Mouse (Mus musculus): ENCODE data around the gene Zfp541. TPM values are rescaled to one million over a fixed set of nuclear protein-coding genes. Genes with fewer than 3 reads are reported as not detected.

Zfp541 gene
- total and polyA plus RNA-seq, 2 experiments from 2014 or later: 0.10 to 0.17 TPM

- Histone ChIP-seq H3K36me3 (ENCODE audit: insufficient read depth) (peaks cover 60% of the 10 kb centered on the region), H3K4me3 (ENCODE audit: low read depth, low read length) (no peak overlapping the region), H3K4me2 (ENCODE audit: low read depth) (no peak overlapping the region), H3K9me3 (ENCODE audit: low read length) (no peaks in the 10 kb centered on the region), H3K27me3 (ENCODE audit: insufficient read depth, low read length) (no peaks in the 10 kb centered on the region), H3K4me1 (ENCODE audit: insufficient read depth) (peaks cover 7% of the 10 kb centered on the region), H3K27ac (ENCODE audit: low read depth, low read length) (no peak overlapping the region), H3K9ac (no peak overlapping the region)
- ATAC-seq: no peak
- no peak for TF ChIP-seq CTCF (IDR thresholded peaks at IDR 0.05; ENCODE audit: low read depth)
- no peak for DNase-seq
- WGBS: 97% methylated on average over 7 of the region's 7 CpGs
Observed at GRCm38 (mm10) chr7:16116418-16116817, 54.8 kb downstream of the Zfp541 start.

DNA sequence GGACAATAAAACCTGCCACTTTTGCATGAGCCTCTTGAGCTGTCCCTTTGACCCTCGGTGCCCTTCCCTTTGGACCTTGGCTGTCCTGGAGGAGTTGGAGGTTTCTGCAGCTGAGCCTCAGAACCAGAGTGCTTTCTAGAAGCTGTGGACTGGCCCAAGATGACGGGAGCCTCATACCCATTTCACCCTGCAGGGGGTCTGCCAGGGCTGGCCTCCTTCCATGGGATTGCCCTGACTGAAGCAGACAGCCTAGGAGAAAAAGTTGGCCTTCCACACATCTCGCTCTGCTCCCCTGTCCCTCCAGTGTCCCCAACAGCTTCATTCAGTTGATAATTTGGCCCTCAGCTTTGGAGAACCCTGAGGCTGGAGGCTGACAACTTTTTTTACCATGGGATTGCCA lies 55.5 kb downstream of the Zfp541 start:
- no peak for ATAC-seq
- no peak for DNase-seq
- H3K4me2 ChIP-seq (ENCODE audit: low read depth): no peak overlapping the region
- H3K27me3 ChIP-seq (ENCODE audit: insufficient read depth, low read length): no peaks in the 10 kb centered on the region
- peaks cover 53% of the 10 kb centered on the region for H3K36me3 ChIP-seq (ENCODE audit: insufficient read depth)
- WGBS: 79% methylated on average over 3 of the region's 3 CpGs
- H3K9me3 ChIP-seq (ENCODE audit: low read length): no peaks in the 10 kb centered on the region
- no peak overlapping the region for H3K4me3 ChIP-seq (ENCODE audit: low read depth, low read length)
- H3K9ac ChIP-seq: no peak overlapping the region
- no peak overlapping the region for H3K27ac ChIP-seq (ENCODE audit: low read depth, low read length)
- peaks cover 7% of the 10 kb centered on the region for H3K4me1 ChIP-seq (ENCODE audit: insufficient read depth)
- TF ChIP-seq CTCF (IDR thresholded peaks at IDR 0.05; ENCODE audit: low read depth): no peak

DNA sequence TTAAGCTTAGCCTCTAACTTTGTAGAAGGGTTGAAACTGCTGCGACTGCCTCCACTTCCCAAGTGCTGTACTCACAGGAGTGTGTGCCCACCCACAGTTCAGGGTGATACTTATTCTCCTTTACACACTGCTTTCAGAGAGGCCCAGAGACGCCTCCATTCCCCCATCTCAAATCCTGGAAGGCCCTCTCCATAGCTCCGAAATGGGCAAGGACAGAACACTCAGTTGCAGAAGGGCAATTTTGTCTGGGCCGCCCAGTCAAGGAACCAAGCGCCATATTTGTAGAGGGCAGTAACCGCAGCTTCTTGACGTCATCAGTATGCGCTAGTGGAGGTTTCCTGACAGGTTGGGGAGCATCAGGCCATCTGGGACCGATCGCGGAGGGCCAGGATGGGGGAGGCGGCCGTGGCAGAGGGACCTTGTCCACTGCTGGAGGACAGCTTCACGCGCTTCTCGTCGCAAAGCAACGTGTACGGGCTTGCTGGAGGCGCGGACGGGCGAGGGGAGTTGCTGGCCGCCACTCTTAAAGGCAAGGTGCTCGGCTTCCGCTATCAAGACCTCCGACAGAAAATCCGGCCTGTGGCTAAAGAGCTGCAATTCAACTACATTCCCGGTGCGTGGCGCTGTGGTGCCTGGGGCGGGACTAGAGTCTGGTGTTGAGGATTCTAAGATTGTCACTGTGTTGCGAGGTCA lies 58.1 kb downstream of the Zfp541 start, which contains the start of gene Kptn:
Gene Kptn (plus strand): TSS at position 327 of the 693 bp plus-strand sequence.
- WGBS: under 1% methylated on average over 33 of the region's 33 CpGs
- Histone ChIP-seq H3K4me3 (ENCODE audit: low read depth, low read length) (peak within 1 kb of the TSS; percentile 91), H3K27ac (ENCODE audit: low read depth, low read length) (peak within 1 kb of the TSS; percentile 92), H3K9me3 (ENCODE audit: low read length) (no peaks in the 10 kb centered on the region), H3K4me2 (ENCODE audit: low read depth) (peak within 1 kb of the TSS; percentile 59), H3K4me1 (ENCODE audit: insufficient read depth) (peaks cover 7% of the 10 kb centered on the region), H3K36me3 (ENCODE audit: insufficient read depth) (peaks cover 27% of the 10 kb centered on the region), H3K27me3 (ENCODE audit: insufficient read depth, low read length) (no peaks in the 10 kb centered on the region), H3K9ac (peak within 1 kb of the TSS; percentile 87)
- DNase-seq (peak; percentile 96), ATAC-seq (peak; percentile 91)
- peak; percentile 94 for TF ChIP-seq CTCF (IDR thresholded peaks at IDR 0.05; ENCODE audit: low read depth)

- Histone ChIP-seq H3K27me3 (ENCODE audit: insufficient read depth, low read length) (no peaks in the 10 kb centered on the region), H3K27ac (ENCODE audit: low read depth, low read length) (no peak overlapping the region), H3K9me3 (ENCODE audit: low read length) (no peaks in the 10 kb centered on the region), H3K4me1 (ENCODE audit: insufficient read depth) (peaks cover 7% of the 10 kb centered on the region), H3K9ac (peak overlapping the region; percentile 87), H3K4me3 (ENCODE audit: low read depth, low read length) (peak overlapping the region; percentile 91), H3K36me3 (ENCODE audit: insufficient read depth) (peaks cover 24% of the 10 kb centered on the region), H3K4me2 (ENCODE audit: low read depth) (peak overlapping the region; percentile 59)
- DNase-seq (no peak), ATAC-seq (0 out of 2 replicates have a peak, but pooled peaks have one; percentile 1)
- 51% methylated on average over 9 of the region's 9 CpGs for WGBS
- TF ChIP-seq CTCF (IDR thresholded peaks at IDR 0.05; ENCODE audit: low read depth): no peak
Observed at GRCm38 (mm10) chr7:16120262-16120600, 58.6 kb downstream of the Zfp541 start.

DNA sequence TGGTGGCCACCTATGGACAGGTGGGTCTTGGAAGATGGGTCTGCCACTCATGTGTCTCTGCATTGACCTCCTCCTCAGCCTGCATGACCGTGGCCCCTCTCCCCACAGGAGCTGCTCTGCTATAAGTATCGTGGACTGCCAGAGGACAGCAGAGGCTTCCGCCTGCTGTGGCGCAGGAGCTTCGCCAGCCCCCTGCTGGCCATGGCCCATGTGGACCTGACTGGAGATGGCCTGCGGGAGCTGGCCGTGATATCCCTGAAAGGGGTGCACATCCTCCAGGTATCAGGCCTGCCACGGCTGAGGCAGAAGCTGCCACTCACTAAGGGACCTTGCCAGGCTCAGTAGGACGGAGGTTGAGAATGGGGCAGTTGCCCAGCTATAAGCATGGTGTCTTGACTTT lies 64.2 kb downstream of the Zfp541 start:
- 82% methylated on average over 9 of the region's 9 CpGs for WGBS
- H3K9me3 ChIP-seq (ENCODE audit: low read length): no peaks in the 10 kb centered on the region
- no peak for DNase-seq

GRCm38 (mm10) chr7:16128344-16128743 lies 66.7 kb downstream of the Zfp541 start:
- H3K4me3 ChIP-seq (ENCODE audit: low read depth, low read length): no peak overlapping the region
- ATAC-seq: no peak
- no peaks in the 10 kb centered on the region for H3K9me3 ChIP-seq (ENCODE audit: low read length)
- no peak overlapping the region for H3K9ac ChIP-seq
- no peak overlapping the region for H3K4me2 ChIP-seq (ENCODE audit: low read depth)
- WGBS: 63% methylated on average over 6 of the region's 6 CpGs
- no peaks in the 10 kb centered on the region for H3K27me3 ChIP-seq (ENCODE audit: insufficient read depth, low read length)
- H3K4me1 ChIP-seq (ENCODE audit: insufficient read depth): peaks cover 20% of the 10 kb centered on the region
- TF ChIP-seq CTCF (IDR thresholded peaks at IDR 0.05; ENCODE audit: low read depth): no peak
- DNase-seq: peak; percentile 17
- no peak overlapping the region for H3K27ac ChIP-seq (ENCODE audit: low read depth, low read length)
- H3K36me3 ChIP-seq (ENCODE audit: insufficient read depth): peaks cover 16% of the 10 kb centered on the region; the same call in 1 of the 2 replicates

More for the DNA sequence above, 64.2 kb downstream of the Zfp541 start:
- Histone ChIP-seq H3K27ac (ENCODE audit: low read depth, low read length) (no peak overlapping the region), H3K36me3 (ENCODE audit: insufficient read depth) (peaks cover 16% of the 10 kb centered on the region; the same call in 1 of the 2 replicates), H3K4me2 (ENCODE audit: low read depth) (no peak overlapping the region), H3K27me3 (ENCODE audit: insufficient read depth, low read length) (no peaks in the 10 kb centered on the region), H3K4me1 (ENCODE audit: insufficient read depth) (peaks cover 7% of the 10 kb centered on the region), H3K9ac (no peak overlapping the region), H3K4me3 (ENCODE audit: low read depth, low read length) (no peak overlapping the region)
- no peak; the same call in 1 of the 2 replicates for TF ChIP-seq CTCF (IDR thresholded peaks at IDR 0.05; ENCODE audit: low read depth)
- ATAC-seq: no peak

GRCm38 (mm10) chr7:16128899-16129298 lies 67.3 kb downstream of the Zfp541 start:
- TF ChIP-seq CTCF (IDR thresholded peaks at IDR 0.05; ENCODE audit: low read depth): no peak
- DNase-seq (no peak), ATAC-seq (no peak)
- Histone ChIP-seq H3K4me1 (ENCODE audit: insufficient read depth) (peaks cover 20% of the 10 kb centered on the region), H3K9me3 (ENCODE audit: low read length) (no peaks in the 10 kb centered on the region), H3K27ac (ENCODE audit: low read depth, low read length) (0 out of 2 replicates have a peak overlapping the region, but pooled peaks have one; percentile 58), H3K36me3 (ENCODE audit: insufficient read depth) (peaks cover 16% of the 10 kb centered on the region; the same call in 1 of the 2 replicates), H3K27me3 (ENCODE audit: insufficient read depth, low read length) (no peaks in the 10 kb centered on the region), H3K4me2 (ENCODE audit: low read depth) (peak overlapping the region; percentile 76), H3K9ac (no peak overlapping the region), H3K4me3 (ENCODE audit: low read depth, low read length) (peak overlapping the region; percentile 61)
- WGBS: 60% methylated on average over 5 of the region's 5 CpGs
